Mouse (Mus musculus) C2C12 (cell line): Measurements from ENCODE around the gene Abcb10. TPM values are rescaled to one million over a fixed set of nuclear protein-coding genes. Genes with fewer than 3 reads are reported as not detected.

Experiments
- H3K27me3 ChIP-seq: one replicate; pipeline ENCODE4 v1.6.1; 2011; ENCODE audit not compliant: control insufficient read depth, insufficient read depth, insufficient read length
- H3K36me3 ChIP-seq: one replicate; pipeline ENCODE4 v1.6.1; 2011; ENCODE audit not compliant: control insufficient read depth, insufficient read depth
- H3K4me3 ChIP-seq: one replicate; pipeline ENCODE4 v1.5.1; 2011; ENCODE audit warnings: mild to moderate bottlenecking, control low read depth; ENCODE audit not compliant: poor library complexity, insufficient read depth, severe bottlenecking
- H3K79me2 ChIP-seq: one replicate; pipeline ENCODE4 v1.6.1; 2011; ENCODE audit not compliant: control insufficient read depth, insufficient read depth
- H3K79me3 ChIP-seq: one replicate; pipeline ENCODE4 v1.6.1; 2011; ENCODE audit warnings: low read depth, control low read depth
- H3ac ChIP-seq: one replicate; pipeline ENCODE3; 2011; ENCODE audit warnings: low read depth; ENCODE audit not compliant: control insufficient read depth, insufficient read length
- CEBPB ChIP-seq: IDR thresholded peaks from one replicate; pipeline ENCODE4 v1.6.1; 2011; ENCODE audit warnings: low read depth, mild to moderate bottlenecking, control low read depth, moderate library complexity
- CTCF ChIP-seq: IDR thresholded peaks from one replicate; pipeline ENCODE4 v1.5.1; 2011; ENCODE audit not compliant: control insufficient read depth, insufficient read depth, insufficient read length
- FOSL1 ChIP-seq: IDR thresholded peaks from one replicate; pipeline ENCODE4 v1.8.0; 2011; ENCODE audit warnings: mild to moderate bottlenecking, low read length; ENCODE audit not compliant: poor library complexity, insufficient read depth, severe bottlenecking
- MAX ChIP-seq: IDR thresholded peaks from one replicate; pipeline ENCODE4 v1.6.1; 2011; ENCODE audit warnings: mild to moderate bottlenecking, control low read depth
- MYOD1 ChIP-seq: IDR thresholded peaks from one replicate; pipeline ENCODE4 v1.6.1; 2011; ENCODE audit warnings: low read depth; ENCODE audit not compliant: control insufficient read depth, insufficient read length
- MYOG ChIP-seq: IDR thresholded peaks from one replicate; pipeline ENCODE4 v1.6.1; 2011; ENCODE audit not compliant: control insufficient read depth, insufficient read length; ENCODE audit errors: extremely low read depth
- USF1 ChIP-seq: IDR thresholded peaks from one replicate; pipeline ENCODE4 v1.6.1; 2011; ENCODE audit warnings: low read depth, mild to moderate bottlenecking, control low read depth, moderate library complexity
- polyA plus RNA-seq: library from polyadenylated mRNA; unstranded; fragments of >200 nt; fragmentation: generic; extraction: Trizol; gene quantifications from one replicate; pipeline ENCODE4 v1.2.1, GENCODE M21; 2012; ENCODE audit warnings: missing spikeins

Gene Abcb10
- polyA plus RNA-seq, 1 experiment: 8.9 TPM

GRCm38 (mm10) chr8:123990277-123991049, 7.5 kb upstream of the Abcb10 start:
- Histone ChIP-seq H3K4me3 (no peak overlapping the region), H3K27me3 (no peaks in the 10 kb centered on the region), H3K79me3 (no peaks in the 10 kb centered on the region), H3K79me2 (no peaks in the 10 kb centered on the region), H3ac (no peak overlapping the region), H3K36me3 (peaks cover 7% of the 10 kb centered on the region)
- no peak for TF ChIP-seq USF1
- no peak for TF ChIP-seq FOSL1
- TF ChIP-seq MAX: no peak
- TF ChIP-seq CTCF: no peak
- TF ChIP-seq MYOG: no peak
- no peak for TF ChIP-seq CEBPB
- no peak for TF ChIP-seq MYOD1

GRCm38 (mm10) chr8:123989128-123989527, 6.2 kb upstream of the Abcb10 start:
- Histone ChIP-seq H3K4me3 (no peak overlapping the region), H3ac (no peak overlapping the region), H3K79me2 (no peaks in the 10 kb centered on the region), H3K36me3 (no peaks in the 10 kb centered on the region), H3K79me3 (no peaks in the 10 kb centered on the region), H3K27me3 (no peaks in the 10 kb centered on the region)
- TF ChIP-seq CEBPB (no peak), CTCF (no peak), MAX (no peak), FOSL1 (no peak), MYOD1 (no peak), USF1 (no peak), MYOG (no peak)

- H3K36me3 ChIP-seq: no peaks in the 10 kb centered on the region
- H3K79me3 ChIP-seq: no peaks in the 10 kb centered on the region
- no peak for TF ChIP-seq CTCF
- no peak overlapping the region for H3ac ChIP-seq
- H3K79me2 ChIP-seq: no peaks in the 10 kb centered on the region
- no peak overlapping the region for H3K4me3 ChIP-seq
- H3K27me3 ChIP-seq: no peaks in the 10 kb centered on the region
Measured at GRCm38 (mm10) chr8:123988605-123989038, 5.7 kb upstream of the Abcb10 start.

- H3K36me3 ChIP-seq: no peaks in the 10 kb centered on the region
- TF ChIP-seq USF1: no peak
- no peak for TF ChIP-seq CEBPB
- no peak for TF ChIP-seq MAX
- TF ChIP-seq CTCF: no peak
- no peak for TF ChIP-seq MYOD1
- no peak for TF ChIP-seq MYOG
- no peak for TF ChIP-seq FOSL1
- H3K27me3 ChIP-seq: no peaks in the 10 kb centered on the region
- H3ac ChIP-seq: peak overlapping the region; percentile 87
- no peaks in the 10 kb centered on the region for H3K79me3 ChIP-seq
- H3K4me3 ChIP-seq: peak overlapping the region; percentile 48
- H3K79me2 ChIP-seq: no peaks in the 10 kb centered on the region
Measured at GRCm38 (mm10) chr8:123982291-123982793, 580 bp downstream of the Abcb10 start.

GRCm38 (mm10) chr8:123981674-123982073, 1.2 kb downstream of the Abcb10 start:
- no peaks in the 10 kb centered on the region for H3K36me3 ChIP-seq
- H3K4me3 ChIP-seq: no peak overlapping the region
- H3K79me3 ChIP-seq: no peaks in the 10 kb centered on the region
- H3ac ChIP-seq: peak overlapping the region; percentile 45
- no peaks in the 10 kb centered on the region for H3K27me3 ChIP-seq
- H3K79me2 ChIP-seq: no peaks in the 10 kb centered on the region
- TF ChIP-seq CEBPB: no peak
- TF ChIP-seq USF1: no peak
- TF ChIP-seq FOSL1: no peak
- no peak for TF ChIP-seq CTCF
- no peak for TF ChIP-seq MAX
- TF ChIP-seq MYOG: no peak
- no peak for TF ChIP-seq MYOD1

GRCm38 (mm10) chr8:123980239-123980638, 2.7 kb downstream of the Abcb10 start:
- Histone ChIP-seq H3K27me3 (no peaks in the 10 kb centered on the region), H3K4me3 (no peak overlapping the region), H3ac (no peak overlapping the region), H3K36me3 (no peaks in the 10 kb centered on the region), H3K79me2 (no peaks in the 10 kb centered on the region), H3K79me3 (no peaks in the 10 kb centered on the region)
- TF ChIP-seq MAX (no peak), USF1 (no peak), MYOG (no peak), FOSL1 (no peak), CEBPB (no peak), CTCF (no peak), MYOD1 (no peak)
